Mouse (Mus musculus) heart, postnatal 0 days (tissue): ENCODE measurements at regions not wholly inside any gene's neighbourhood (a gene's known extent, or its start where the extent isn't known, plus 50 kb on each side); places are given as distances from the start of the nearest gene placed in this dataset.

Experiments
- ATAC-seq: fragments of 200-750 bp; cut with Nextera tagmentation; 2 replicates; pipeline ENCODE4 v1.8.0; 2017; ENCODE audit warnings: low read depth, moderate number of reproducible peaks, moderate library complexity; ENCODE audit not compliant: insufficient read depth
- DNase-seq: peaks from one replicate; pipeline ENCODE4 v3.0.0-alpha.2; 2016; ENCODE audit warnings: low spot score
- H3K27ac ChIP-seq: fragments of 300-500 bp; sonication (generic); 2 replicates; pipeline ENCODE4 v1.5.1; 2014; ENCODE audit warnings: low read depth, mild to moderate bottlenecking
- H3K27me3 ChIP-seq: fragments of 300-500 bp; sonication (generic); 2 replicates; pipeline ENCODE4 v1.6.1; 2014; ENCODE audit warnings: low read length, mixed read lengths; ENCODE audit not compliant: control insufficient read depth, insufficient read depth
- H3K36me3 ChIP-seq: fragments of 300-500 bp; sonication (generic); replicated peaks from 2 replicates; pipeline ENCODE4 v1.6.1; 2014; ENCODE audit warnings: low read length, mixed read lengths; ENCODE audit not compliant: control insufficient read depth, insufficient read depth
- H3K4me1 ChIP-seq: fragments of 300-500 bp; sonication (generic); 2 replicates; pipeline ENCODE4 v1.6.1; 2014; ENCODE audit warnings: antibody characterized with exemption; ENCODE audit not compliant: control insufficient read depth, insufficient read depth
- H3K4me2 ChIP-seq: fragments of 300-500 bp; sonication (generic); 2 replicates; pipeline ENCODE4 v1.6.1; 2014; ENCODE audit warnings: low read depth, mild to moderate bottlenecking, low read length, moderate library complexity
- H3K4me3 ChIP-seq: fragments of 300-500 bp; sonication (generic); 2 replicates; pipeline ENCODE4 v1.5.1; 2014; ENCODE audit warnings: low read depth, low read length
- H3K9ac ChIP-seq: fragments of 300-500 bp; sonication (generic); replicated peaks from 2 replicates; pipeline ENCODE4 v1.6.1; 2014; ENCODE audit warnings: low read depth, low read length, mixed read lengths
- H3K9me3 ChIP-seq: fragments of 300-500 bp; sonication (generic); replicated peaks from 2 replicates; pipeline ENCODE4 v1.6.1; 2016; ENCODE audit warnings: low read length; ENCODE audit not compliant: control insufficient read depth
- CTCF ChIP-seq: IDR thresholded peaks from 2 replicates; pipeline ENCODE4 v1.5.1; 2016; ENCODE audit warnings: antibody characterized with exemption, control low read depth, low read depth
- EP300 ChIP-seq: IDR thresholded peaks from 2 replicates; pipeline ENCODE4 v1.6.1; 2016; ENCODE audit warnings: antibody characterized with exemption, low read depth
- WGBS: fragments of 180-500 bp; shearing (Covaris S2); extraction: QIAGEN DNeasy Blood & Tissue Kit; methylation state at CpG from one replicate; pipeline ENCODE4 v1.1.7; 2014; 5-methylcytosine and 5-hydroxymethylcytosine counted together

- Histone ChIP-seq H3K36me3 (no peaks in the 10 kb centered on the region), H3K9me3 (0 out of 2 replicates have a peak, but pooled peaks cover 7% of the 10 kb centered on the region), H3K4me3 (no peak overlapping the region), H3K4me2 (no peak overlapping the region), H3K4me1 (peaks cover 8% of the 10 kb centered on the region), H3K27me3 (no peaks in the 10 kb centered on the region), H3K9ac (no peak overlapping the region), H3K27ac (no peak overlapping the region)
- no peak for TF ChIP-seq CTCF
- TF ChIP-seq EP300 = no peak
- DNase-seq (no peak), ATAC-seq (no peak)
- 69% methylated on average over 8 of the region's 8 CpGs for WGBS
Measured at GRCm38 (mm10) chr9:71364047-71364665, 121.6 kb downstream of the Polr2m start.

- H3K9me3 ChIP-seq = no peaks in the 10 kb centered on the region
- H3K9ac ChIP-seq = no peak overlapping the region
- DNase-seq = no peak
- no peak overlapping the region for H3K4me2 ChIP-seq
- H3K4me1 ChIP-seq = peaks cover 8% of the 10 kb centered on the region
- TF ChIP-seq CTCF = 0 out of 2 replicates have a peak, but pooled peaks have one; percentile 7
- TF ChIP-seq EP300 = no peak
- no peak for ATAC-seq
- no peaks in the 10 kb centered on the region for H3K27me3 ChIP-seq
- H3K36me3 ChIP-seq = no peaks in the 10 kb centered on the region
- no peak overlapping the region for H3K27ac ChIP-seq
- no peak overlapping the region for H3K4me3 ChIP-seq
Measured at GRCm38 (mm10) chr9:71362401-71362800, 123.3 kb downstream of the Polr2m start.

GRCm38 (mm10) chr9:71361961-71362360 is 123.8 kb downstream of the Polr2m start:
- Histone ChIP-seq H3K4me3 (no peak overlapping the region), H3K4me1 (peaks cover 8% of the 10 kb centered on the region), H3K4me2 (no peak overlapping the region), H3K9ac (no peak overlapping the region), H3K9me3 (no peaks in the 10 kb centered on the region), H3K27ac (no peak overlapping the region), H3K36me3 (no peaks in the 10 kb centered on the region), H3K27me3 (no peaks in the 10 kb centered on the region)
- peak; percentile 13 for DNase-seq
- peak; percentile 41; the same call in 1 of the 2 replicates for ATAC-seq
- WGBS = 61% methylated on average over 5 of the region's 5 CpGs
- TF ChIP-seq CTCF (no peak), EP300 (no peak)

GRCm38 (mm10) chr9:71361311-71361710 is 124.4 kb downstream of the Polr2m start:
- H3K9ac ChIP-seq = no peak overlapping the region
- H3K9me3 ChIP-seq = no peaks in the 10 kb centered on the region
- H3K27me3 ChIP-seq = no peaks in the 10 kb centered on the region
- peaks cover 8% of the 10 kb centered on the region for H3K4me1 ChIP-seq
- no peak overlapping the region for H3K4me2 ChIP-seq
- H3K36me3 ChIP-seq = no peaks in the 10 kb centered on the region
- WGBS = 78% methylated on average over 2 of the region's 2 CpGs
- TF ChIP-seq EP300 (no peak), CTCF (no peak)
- ATAC-seq = no peak
- no peak overlapping the region for H3K4me3 ChIP-seq
- H3K27ac ChIP-seq = no peak overlapping the region
- no peak for DNase-seq

GRCm38 (mm10) chr9:71360676-71361075 is 125.1 kb downstream of the Polr2m start:
- no peak overlapping the region for H3K27ac ChIP-seq
- no peak for ATAC-seq
- peaks cover 8% of the 10 kb centered on the region for H3K4me1 ChIP-seq
- no peak for DNase-seq
- no peaks in the 10 kb centered on the region for H3K9me3 ChIP-seq
- no peak overlapping the region for H3K4me2 ChIP-seq
- no peak overlapping the region for H3K4me3 ChIP-seq
- TF ChIP-seq EP300 (no peak), CTCF (no peak)
- no peak overlapping the region for H3K9ac ChIP-seq
- no peaks in the 10 kb centered on the region for H3K36me3 ChIP-seq
- WGBS = 89% methylated on average over 5 of the region's 5 CpGs
- H3K27me3 ChIP-seq = no peaks in the 10 kb centered on the region

- peaks cover 1% of the 10 kb centered on the region for H3K4me1 ChIP-seq
- ATAC-seq = no peak
- peak; percentile 50 for DNase-seq
- no peak overlapping the region for H3K4me3 ChIP-seq
- TF ChIP-seq CTCF = peak; percentile 86
- no peak for TF ChIP-seq EP300
- H3K9ac ChIP-seq = no peak overlapping the region
- H3K9me3 ChIP-seq = no peaks in the 10 kb centered on the region
- no peaks in the 10 kb centered on the region for H3K36me3 ChIP-seq
- no peaks in the 10 kb centered on the region for H3K27me3 ChIP-seq
- H3K27ac ChIP-seq = no peak overlapping the region
- no peak overlapping the region for H3K4me2 ChIP-seq
- WGBS = 16% methylated on average over 4 of the region's 4 CpGs
Measured at GRCm38 (mm10) chr9:71358961-71359360, 126.8 kb downstream of the Polr2m start.
